Mouse (Mus musculus) telencephalon, adult 2 months (tissue): Measurements from ENCODE around the gene Rap1gap2.

ENCODE experiments used
- DNase-seq: peaks from one replicate; pipeline ENCODE4 v3.0.0-alpha.2; 2011; ENCODE audit warnings: low read depth, low spot score

Rap1gap2 gene

GRCm38 (mm10) chr11:74462651-74463050 lies 148.1 kb downstream of the Rap1gap2 start:
- no peak for DNase-seq

- no peak for DNase-seq
Measured at GRCm38 (mm10) chr11:74459651-74460050, 151.1 kb downstream of the Rap1gap2 start.

- no peak for DNase-seq
Measured at GRCm38 (mm10) chr11:74458400-74458799, 152.3 kb downstream of the Rap1gap2 start.

- no peak for DNase-seq
Measured at GRCm38 (mm10) chr11:74457194-74457593, 153.5 kb downstream of the Rap1gap2 start.

- no peak for DNase-seq
Measured at GRCm38 (mm10) chr11:74448556-74448955, 162.2 kb downstream of the Rap1gap2 start.

GRCm38 (mm10) chr11:74447991-74448403 lies 162.7 kb downstream of the Rap1gap2 start:
- peak; percentile 58 for DNase-seq

GRCm38 (mm10) chr11:74445591-74445990 lies 165.1 kb downstream of the Rap1gap2 start:
- DNase-seq = no peak

- no peak for DNase-seq
Measured at GRCm38 (mm10) chr11:74443924-74444256, 166.8 kb downstream of the Rap1gap2 start.

GRCm38 (mm10) chr11:74443147-74443923 lies 167.4 kb downstream of the Rap1gap2 start:
- no peak for DNase-seq

- DNase-seq = no peak
Measured at GRCm38 (mm10) chr11:74442396-74442795, 168.3 kb downstream of the Rap1gap2 start.

GRCm38 (mm10) chr11:74440112-74440511 lies 170.6 kb downstream of the Rap1gap2 start:
- DNase-seq = no peak

GRCm38 (mm10) chr11:74439202-74439601 lies 171.5 kb downstream of the Rap1gap2 start:
- DNase-seq = no peak

GRCm38 (mm10) chr11:74438249-74438648 lies 172.5 kb downstream of the Rap1gap2 start:
- DNase-seq = no peak

GRCm38 (mm10) chr11:74435366-74435765 lies 175.3 kb downstream of the Rap1gap2 start:
- no peak for DNase-seq

GRCm38 (mm10) chr11:74433000-74433399 lies 177.7 kb downstream of the Rap1gap2 start:
- no peak for DNase-seq

- peak; percentile 38 for DNase-seq
Measured at GRCm38 (mm10) chr11:74429798-74430529, 180.8 kb downstream of the Rap1gap2 start.

GRCm38 (mm10) chr11:74426306-74426705 lies 184.4 kb downstream of the Rap1gap2 start:
- peak; percentile 71 for DNase-seq

GRCm38 (mm10) chr11:74422019-74422418 lies 188.7 kb downstream of the Rap1gap2 start:
- no peak for DNase-seq

- DNase-seq = no peak
Measured at GRCm38 (mm10) chr11:74421151-74421550, 189.6 kb downstream of the Rap1gap2 start.

GRCm38 (mm10) chr11:74419601-74420000 lies 191.1 kb downstream of the Rap1gap2 start:
- no peak for DNase-seq

- no peak for DNase-seq
Measured at GRCm38 (mm10) chr11:74415736-74416135, 195.0 kb downstream of the Rap1gap2 start.

GRCm38 (mm10) chr11:74414112-74414511 lies 196.6 kb downstream of the Rap1gap2 start:
- DNase-seq = no peak

GRCm38 (mm10) chr11:74413449-74413972 lies 197.2 kb downstream of the Rap1gap2 start:
- no peak for DNase-seq
